Mouse (Mus musculus): ENCODE measurements around the gene Rab3gap2.

Gene Rab3gap2

GRCm38 (mm10) chr1:185331364-185331763, 127.4 kb downstream of the Rab3gap2 start:
- DNase-seq (ENCODE audit: low read depth, low spot score): no peak

- peak; percentile 97 for DNase-seq (ENCODE audit: low read depth, low spot score)
Observed at GRCm38 (mm10) chr1:185331983-185332430, 128.1 kb downstream of the Rab3gap2 start, which contains the start of gene Bpnt1. Bpnt1 (plus strand) TSS chr1:185332149.

DNA sequence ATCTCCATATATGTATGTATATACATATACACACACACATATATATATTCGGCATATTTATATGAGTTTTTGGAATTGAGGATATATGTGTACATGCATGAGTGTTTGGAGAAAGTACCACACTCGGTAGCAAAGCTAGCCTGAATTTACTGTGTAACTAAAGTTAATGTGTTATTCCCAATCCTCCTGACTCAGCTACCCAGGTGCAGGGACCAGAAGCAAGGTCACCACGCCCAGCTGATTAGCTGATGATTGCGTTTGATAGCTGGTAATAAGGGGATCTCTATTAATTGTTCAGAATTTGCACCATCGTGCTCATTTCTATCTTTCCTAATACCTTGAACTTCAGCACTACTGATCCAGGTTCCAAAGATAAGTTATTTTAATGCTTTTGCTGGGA, 129.7 kb downstream of the Rab3gap2 start:
- DNase-seq (ENCODE audit: low read depth, low spot score): no peak

- peak; percentile 23 for DNase-seq (ENCODE audit: low read depth, low spot score)
Observed at GRCm38 (mm10) chr1:185334136-185334535, 130.2 kb downstream of the Rab3gap2 start.

- DNase-seq (ENCODE audit: low read depth, low spot score): no peak
Observed at GRCm38 (mm10) chr1:185335231-185335765, 131.4 kb downstream of the Rab3gap2 start.
